Mouse (Mus musculus) limb, embryonic 13.5 days (tissue): ENCODE measurements around the gene Cul7. TPM values are rescaled to one million over a fixed set of nuclear protein-coding genes. Genes with fewer than 3 reads are reported as not detected.

Experiments used
- ATAC-seq: fragments of 200-750 bp; cut with Nextera tagmentation; 2 replicates; pipeline ENCODE4 v1.8.0; 2017; ENCODE audit warnings: low read depth, moderate number of reproducible peaks, moderate TSS enrichment; ENCODE audit not compliant: low FRiP score
- H3K27ac ChIP-seq: fragments of 300-500 bp; sonication (generic); 2 replicates; pipeline ENCODE4 v1.5.1; 2015; ENCODE audit warnings: inconsistent platforms, mild to moderate bottlenecking, moderate library complexity
- H3K27me3 ChIP-seq: fragments of 300-500 bp; sonication (generic); 2 replicates; pipeline ENCODE4 v1.6.1; 2015; ENCODE audit warnings: mild to moderate bottlenecking, inconsistent platforms
- H3K36me3 ChIP-seq: fragments of 300-500 bp; sonication (generic); 2 replicates; pipeline ENCODE4 v1.6.1; 2015; ENCODE audit warnings: inconsistent platforms, mild to moderate bottlenecking, moderate library complexity
- H3K4me1 ChIP-seq: fragments of 300-500 bp; sonication (generic); 2 replicates; pipeline ENCODE4 v1.6.1; 2015; ENCODE audit warnings: inconsistent platforms
- H3K4me2 ChIP-seq: fragments of 300-500 bp; sonication (generic); replicated peaks from 2 replicates; pipeline ENCODE4 v1.6.1; 2015; ENCODE audit warnings: inconsistent platforms, mild to moderate bottlenecking, moderate library complexity
- H3K4me3 ChIP-seq: fragments of 300-500 bp; sonication (generic); 2 replicates; pipeline ENCODE4 v1.5.1; 2015; ENCODE audit warnings: moderate library complexity, mild to moderate bottlenecking, inconsistent platforms
- H3K9ac ChIP-seq: fragments of 300-500 bp; sonication (generic); 2 replicates; pipeline ENCODE4 v1.6.1; 2015; ENCODE audit warnings: mild to moderate bottlenecking, inconsistent platforms
- H3K9me3 ChIP-seq: fragments of 300-500 bp; sonication (generic); 2 replicates; pipeline ENCODE4 v1.6.1; 2016; ENCODE audit warnings: inconsistent platforms
- WGBS: fragments of 180-500 bp; shearing (Covaris S2); methylation state at CpG from one replicate; pipeline ENCODE4 v1.1.7; 2015; 5-methylcytosine and 5-hydroxymethylcytosine counted together
- polyA plus RNA-seq: library from polyadenylated mRNA; unstranded; fragments of >200 nt; fragmentation: Nextera tagmentation; extraction: Ambion mirVana; gene quantifications from 2 replicates; pipeline ENCODE4 v1.2.1, GENCODE M21; 2015

The Cul7 gene
- polyA plus RNA-seq, 1 experiment from 2014 or later = 66.0 TPM

- Histone ChIP-seq H3K9me3 (no peaks in the 10 kb centered on the region), H3K9ac (peak overlapping the region; percentile 92), H3K4me1 (peaks cover 57% of the 10 kb centered on the region), H3K4me2 (peak overlapping the region; percentile 89), H3K36me3 (peaks cover 30% of the 10 kb centered on the region), H3K27me3 (no peaks in the 10 kb centered on the region), H3K27ac (peak overlapping the region; percentile 92), H3K4me3 (peak overlapping the region; percentile 70)
- ATAC-seq = peak; percentile 75
- 5% methylated on average over 12 of the region's 12 CpGs for WGBS
These were observed 20.3 kb upstream of the Cul7 start for GRCm38 (mm10) chr17:46629685-46630441.

DNA sequence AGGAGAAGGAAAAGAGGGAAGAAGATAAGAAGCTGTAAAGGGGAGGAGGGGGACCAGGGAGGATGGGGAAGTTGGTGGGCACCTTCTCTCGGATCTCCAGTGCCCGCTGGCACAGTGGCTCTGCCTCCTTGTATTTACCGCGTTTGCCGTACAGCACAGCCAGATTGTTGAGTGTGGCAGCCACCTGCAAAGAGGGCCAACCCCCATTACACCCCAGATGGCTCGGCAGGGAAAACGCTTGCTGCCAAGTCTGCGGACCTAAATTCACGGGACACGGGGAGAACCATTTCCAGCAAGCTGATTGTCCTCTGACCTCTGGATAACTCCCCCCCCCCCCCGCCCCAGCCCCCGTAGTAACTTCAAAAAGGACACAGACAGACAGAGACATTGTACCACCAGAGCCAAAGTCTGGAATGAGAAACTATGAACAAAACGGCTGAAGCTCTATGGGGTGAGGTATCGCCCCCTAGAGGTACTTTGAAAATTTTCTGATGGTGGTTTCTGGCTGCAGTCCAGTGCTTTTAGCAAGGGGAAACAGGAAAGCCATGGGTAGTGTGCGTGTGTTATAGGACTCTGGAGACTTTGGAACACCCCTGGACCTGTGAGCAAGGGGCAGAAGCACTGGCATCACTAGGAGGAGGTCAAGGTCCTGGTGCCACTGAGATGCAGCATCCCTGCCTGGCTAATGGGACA is 13.2 kb upstream of the Cul7 start:
- Histone ChIP-seq H3K4me3 (peak overlapping the region; percentile 19; the same call in 1 of the 2 replicates), H3K36me3 (peaks cover 69% of the 10 kb centered on the region), H3K4me2 (peak overlapping the region; percentile 51), H3K27me3 (no peaks in the 10 kb centered on the region), H3K27ac (no peak overlapping the region), H3K9me3 (no peaks in the 10 kb centered on the region), H3K9ac (peak overlapping the region; percentile 31; the same call in 1 of the 2 replicates), H3K4me1 (peaks cover 10% of the 10 kb centered on the region)
- peak; percentile 32 for ATAC-seq
- 14% methylated on average over 15 of the region's 15 CpGs for WGBS

- Histone ChIP-seq H3K36me3 (peaks cover 59% of the 10 kb centered on the region), H3K4me1 (peaks cover 19% of the 10 kb centered on the region), H3K4me2 (no peak overlapping the region), H3K4me3 (no peak overlapping the region), H3K9ac (no peak overlapping the region), H3K27me3 (no peaks in the 10 kb centered on the region), H3K27ac (no peak overlapping the region), H3K9me3 (no peaks in the 10 kb centered on the region)
- 87% methylated on average over 9 of the region's 9 CpGs for WGBS
- no peak for ATAC-seq
These were observed 10.2 kb upstream of the Cul7 start for GRCm38 (mm10) chr17:46639929-46640328.

- H3K9me3 ChIP-seq = no peaks in the 10 kb centered on the region
- H3K27ac ChIP-seq = no peak overlapping the region
- no peak overlapping the region for H3K4me2 ChIP-seq
- H3K4me3 ChIP-seq = no peak overlapping the region
- H3K9ac ChIP-seq = no peak overlapping the region
- peaks cover 46% of the 10 kb centered on the region for H3K36me3 ChIP-seq
- WGBS = 87% methylated on average over 17 of the region's 17 CpGs
- no peaks in the 10 kb centered on the region for H3K27me3 ChIP-seq
- ATAC-seq = no peak
- H3K4me1 ChIP-seq = peaks cover 23% of the 10 kb centered on the region
These were observed 8.1 kb upstream of the Cul7 start for GRCm38 (mm10) chr17:46642060-46642459.

DNA sequence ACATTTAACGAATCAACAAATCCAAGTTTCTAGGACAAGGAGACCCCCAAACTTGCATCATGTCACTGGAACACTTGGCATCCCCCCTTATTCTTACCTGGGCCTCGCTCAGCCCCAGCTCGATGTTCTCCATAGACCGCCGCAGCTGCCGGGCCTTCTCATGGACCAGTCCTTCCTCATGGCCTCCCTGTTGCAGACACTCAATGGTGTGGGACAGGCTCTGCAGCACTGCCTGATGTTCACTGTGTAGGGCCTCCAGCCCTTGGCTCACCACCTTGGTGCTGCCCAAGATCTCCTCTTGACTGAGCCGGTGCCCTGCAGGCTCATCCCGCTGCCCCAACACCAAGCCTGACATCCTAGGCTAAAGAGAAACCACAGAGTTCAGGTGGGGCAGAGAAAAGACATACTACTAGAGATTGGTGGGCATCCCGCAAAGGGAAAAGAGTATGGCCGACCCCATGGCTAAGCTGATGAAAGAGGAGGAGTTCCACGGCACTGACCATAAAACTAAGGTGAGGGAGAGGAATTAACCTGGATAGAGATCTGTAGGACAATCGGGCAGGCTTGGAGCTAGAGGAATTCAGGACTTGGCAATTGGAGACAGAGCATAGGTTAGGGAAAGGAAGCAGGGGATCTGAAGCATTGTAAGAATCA is 5.9 kb upstream of the Cul7 start:
- no peaks in the 10 kb centered on the region for H3K9me3 ChIP-seq
- H3K4me1 ChIP-seq = peaks cover 21% of the 10 kb centered on the region
- 0 out of 2 replicates have a peak overlapping the region, but pooled peaks have one; percentile 79 for H3K9ac ChIP-seq
- no peaks in the 10 kb centered on the region for H3K27me3 ChIP-seq
- WGBS = 86% methylated on average over 12 of the region's 12 CpGs
- H3K4me3 ChIP-seq = peak overlapping the region; percentile 83
- no peak overlapping the region for H3K27ac ChIP-seq
- ATAC-seq = no peak
- peak overlapping the region; percentile 95 for H3K4me2 ChIP-seq
- peaks cover 52% of the 10 kb centered on the region for H3K36me3 ChIP-seq

- peak overlapping the region; percentile 83 for H3K4me3 ChIP-seq
- peaks cover 28% of the 10 kb centered on the region for H3K4me1 ChIP-seq
- peaks cover 46% of the 10 kb centered on the region for H3K36me3 ChIP-seq
- peak overlapping the region; percentile 95 for H3K4me2 ChIP-seq
- no peaks in the 10 kb centered on the region for H3K9me3 ChIP-seq
- 11% methylated on average over 11 of the region's 11 CpGs for WGBS
- H3K9ac ChIP-seq = peak overlapping the region; percentile 79
- H3K27me3 ChIP-seq = no peaks in the 10 kb centered on the region
- no peak overlapping the region for H3K27ac ChIP-seq
- ATAC-seq = no peak
These were observed 5.1 kb upstream of the Cul7 start for GRCm38 (mm10) chr17:46644916-46645475.

- peak; percentile 69 for ATAC-seq
- Histone ChIP-seq H3K27ac (peak within 1 kb of the TSS; percentile 67; the same call in 1 of the 2 replicates), H3K36me3 (peaks cover 39% of the 10 kb centered on the region), H3K9me3 (no peaks in the 10 kb centered on the region), H3K4me1 (peaks cover 28% of the 10 kb centered on the region), H3K4me3 (peak within 1 kb of the TSS; percentile 83), H3K4me2 (peak within 1 kb of the TSS; percentile 95), H3K27me3 (no peaks in the 10 kb centered on the region), H3K9ac (peak within 1 kb of the TSS; percentile 80)
- under 1% methylated on average over 53 of the region's 53 CpGs for WGBS
These were observed 4.4 kb upstream of the Cul7 start, which contains the start of the genes Klc4 and Mrpl2 for GRCm38 (mm10) chr17:46645561-46646321. Gene Klc4, minus strand, starts transcription at chr17:46646022. Gene Mrpl2, plus strand, starts transcription at chr17:46646229.

DNA sequence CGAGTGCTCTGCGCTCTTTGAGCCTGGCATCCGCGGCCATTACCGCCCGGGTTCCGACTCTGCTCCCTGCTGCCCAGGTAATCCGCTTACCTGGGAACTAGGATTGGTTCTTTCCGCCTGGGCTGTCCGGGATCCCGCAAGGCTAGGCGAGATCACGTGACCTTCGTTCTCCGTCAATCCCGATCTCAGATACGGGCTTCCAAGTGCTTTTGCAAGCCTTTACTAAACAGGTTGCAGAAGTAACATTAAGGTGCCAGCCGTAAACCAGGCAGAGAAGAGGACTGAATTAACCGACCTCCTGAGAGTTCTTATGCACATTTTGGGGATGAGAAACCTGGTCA is 3.8 kb upstream of the Cul7 start:
- ATAC-seq = peak; percentile 13; the same call in 1 of the 2 replicates
- H3K9me3 ChIP-seq = no peaks in the 10 kb centered on the region
- peak overlapping the region; percentile 83 for H3K4me3 ChIP-seq
- peak overlapping the region; percentile 67; the same call in 1 of the 2 replicates for H3K27ac ChIP-seq
- 0% methylated on average over 19 of the region's 19 CpGs for WGBS
- H3K9ac ChIP-seq = peak overlapping the region; percentile 80
- peaks cover 31% of the 10 kb centered on the region for H3K4me1 ChIP-seq
- H3K36me3 ChIP-seq = peaks cover 33% of the 10 kb centered on the region
- no peaks in the 10 kb centered on the region for H3K27me3 ChIP-seq
- peak overlapping the region; percentile 95 for H3K4me2 ChIP-seq

DNA sequence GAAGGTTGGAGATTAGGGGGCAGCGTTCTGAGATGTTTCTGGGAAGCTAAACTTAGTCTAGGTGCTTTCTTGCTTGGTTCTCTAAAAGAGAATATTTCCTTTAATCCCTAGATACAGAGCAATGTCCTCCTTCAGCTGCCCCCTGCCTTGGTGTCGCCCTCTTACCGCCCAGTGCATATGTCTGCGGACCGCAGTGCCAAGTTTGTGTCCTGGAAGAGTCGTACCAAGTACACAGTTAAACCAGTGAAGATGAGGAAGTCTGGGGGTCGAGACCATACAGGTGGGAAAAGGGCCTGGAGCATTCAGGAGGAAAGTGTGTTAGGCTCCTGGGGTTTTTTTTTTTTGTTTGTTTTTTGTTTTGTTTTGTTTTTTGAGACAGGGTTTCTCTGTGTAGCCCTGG is 2.9 kb upstream of the Cul7 start:
- Histone ChIP-seq H3K4me2 (0 out of 2 replicates have a peak overlapping the region, but pooled peaks have one; percentile 95), H3K27me3 (no peaks in the 10 kb centered on the region), H3K36me3 (peaks cover 31% of the 10 kb centered on the region), H3K4me3 (peak overlapping the region; percentile 83; the same call in 1 of the 2 replicates), H3K9me3 (no peaks in the 10 kb centered on the region), H3K4me1 (peaks cover 41% of the 10 kb centered on the region), H3K27ac (no peak overlapping the region), H3K9ac (no peak overlapping the region)
- WGBS = 92% methylated on average over 7 of the region's 7 CpGs
- ATAC-seq = no peak

DNA sequence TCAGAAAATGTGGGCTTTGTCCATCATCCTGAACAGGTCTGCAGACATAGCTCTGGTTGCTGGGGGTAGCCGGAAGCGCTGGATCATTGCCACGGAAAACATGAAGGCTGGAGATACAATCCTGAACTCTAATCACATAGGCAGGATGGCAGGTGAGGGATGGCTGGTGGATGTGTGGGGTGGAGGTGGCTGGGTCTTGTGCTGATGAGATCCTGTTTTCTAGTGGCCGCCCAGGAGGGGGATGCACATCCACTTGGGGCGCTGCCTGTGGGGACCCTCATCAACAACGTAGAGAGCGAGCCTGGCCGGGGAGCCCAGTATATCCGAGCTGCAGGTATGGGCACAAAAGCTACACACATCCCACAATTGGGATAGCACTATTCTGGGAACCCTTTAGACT is 1.7 kb upstream of the Cul7 start:
- H3K9ac ChIP-seq = no peak overlapping the region

DNA sequence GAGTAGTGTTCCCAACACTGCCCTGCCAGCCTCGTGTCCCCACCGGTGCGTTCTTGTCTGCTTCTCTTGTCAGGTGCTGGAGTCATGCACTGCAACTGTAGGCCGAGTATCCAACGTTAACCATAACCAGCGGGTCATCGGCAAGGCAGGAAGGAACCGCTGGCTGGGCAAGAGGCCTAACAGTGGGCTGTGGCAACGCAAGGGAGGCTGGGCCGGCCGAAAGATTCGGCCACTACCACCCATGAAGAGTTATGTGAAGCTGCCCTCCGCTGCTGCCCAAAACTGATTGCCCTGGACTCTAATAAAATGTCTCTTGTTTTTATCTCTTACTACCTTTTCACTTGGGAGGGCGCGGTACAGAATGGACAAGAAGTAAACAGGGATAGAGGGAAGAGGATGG is 326 bp upstream of the Cul7 start:
- no peaks in the 10 kb centered on the region for H3K9me3 ChIP-seq
- H3K9ac ChIP-seq = peak overlapping the region; percentile 95
- H3K27ac ChIP-seq = peak overlapping the region; percentile 98
- WGBS = 30% methylated on average over 15 of the region's 15 CpGs
- ATAC-seq = no peak
- no peaks in the 10 kb centered on the region for H3K27me3 ChIP-seq
- peaks cover 47% of the 10 kb centered on the region for H3K36me3 ChIP-seq
- peaks cover 47% of the 10 kb centered on the region for H3K4me1 ChIP-seq
- H3K4me2 ChIP-seq = peak overlapping the region; percentile 94
- H3K4me3 ChIP-seq = peak overlapping the region; percentile 80

More for the DNA sequence above, 1.7 kb upstream of the Cul7 start:
- peaks cover 33% of the 10 kb centered on the region for H3K36me3 ChIP-seq
- ATAC-seq = no peak
- no peak overlapping the region for H3K4me2 ChIP-seq
- peaks cover 51% of the 10 kb centered on the region for H3K4me1 ChIP-seq
- H3K27me3 ChIP-seq = no peaks in the 10 kb centered on the region
- WGBS = 92% methylated on average over 9 of the region's 9 CpGs
- no peak overlapping the region for H3K27ac ChIP-seq
- H3K4me3 ChIP-seq = no peak overlapping the region
- no peaks in the 10 kb centered on the region for H3K9me3 ChIP-seq
